Mouse (Mus musculus) forebrain, embryonic 15.5 days (tissue): ENCODE data around the gene Tor4a. TPM values are rescaled to one million over a fixed set of nuclear protein-coding genes. Genes with fewer than 3 reads are reported as not detected.

Experiments
- ATAC-seq: fragments of 200-750 bp; cut with Nextera tagmentation; replicated peaks from 2 replicates; pipeline ENCODE4 v1.8.0; 2017; ENCODE audit warnings: mild to moderate bottlenecking, moderate TSS enrichment, moderate library complexity
- H3K27ac ChIP-seq: fragments of 300-500 bp; sonication (generic); replicated peaks from 2 replicates; pipeline ENCODE4 v1.5.1; 2015; ENCODE audit warnings: mild to moderate bottlenecking, inconsistent platforms
- H3K27me3 ChIP-seq: fragments of 300-500 bp; sonication (generic); 2 replicates; pipeline ENCODE4 v1.6.1; 2015; ENCODE audit warnings: inconsistent platforms
- H3K36me3 ChIP-seq: fragments of 300-500 bp; sonication (generic); 2 replicates; pipeline ENCODE4 v1.6.1; 2015; ENCODE audit warnings: mild to moderate bottlenecking, inconsistent platforms
- H3K4me1 ChIP-seq: fragments of 300-500 bp; sonication (generic); 2 replicates; pipeline ENCODE4 v1.6.1; 2015; ENCODE audit warnings: inconsistent platforms
- H3K4me2 ChIP-seq: fragments of 300-500 bp; sonication (generic); replicated peaks from 2 replicates; pipeline ENCODE4 v1.6.1; 2015; ENCODE audit warnings: mild to moderate bottlenecking, inconsistent platforms
- H3K4me3 ChIP-seq: fragments of 300-500 bp; sonication (generic); 2 replicates; pipeline ENCODE4 v1.5.1; 2015; ENCODE audit warnings: mild to moderate bottlenecking, inconsistent platforms
- H3K9ac ChIP-seq: fragments of 300-500 bp; sonication (generic); replicated peaks from 2 replicates; pipeline ENCODE4 v1.6.1; 2015; ENCODE audit warnings: mild to moderate bottlenecking, inconsistent platforms
- H3K9me3 ChIP-seq: fragments of 300-500 bp; sonication (generic); 2 replicates; pipeline ENCODE4 v1.6.1; 2016; ENCODE audit warnings: inconsistent platforms
- WGBS: fragments of 180-500 bp; shearing (Covaris S2); methylation state at CpG from one replicate; pipeline ENCODE4 v1.1.7; 2015; ENCODE audit warnings: mixed read lengths; 5-methylcytosine and 5-hydroxymethylcytosine counted together
- polyA plus RNA-seq: library from polyadenylated mRNA; unstranded; fragments of >200 nt; fragmentation: Nextera tagmentation; extraction: Ambion mirVana; gene quantifications from 2 replicates; pipeline ENCODE4 v1.2.1, GENCODE M21; 2015

The Tor4a gene
- polyA plus RNA-seq, 1 experiment from 2014 or later: 1.3 TPM

- 78% methylated on average over 5 of the region's 5 CpGs for WGBS
- H3K4me1 ChIP-seq: no peaks in the 10 kb centered on the region
- H3K4me3 ChIP-seq: no peak overlapping the region
- H3K27me3 ChIP-seq: peaks cover 5% of the 10 kb centered on the region; the same call in 1 of the 2 replicates
- no peaks in the 10 kb centered on the region for H3K36me3 ChIP-seq
- H3K9ac ChIP-seq: no peak overlapping the region
- no peaks in the 10 kb centered on the region for H3K9me3 ChIP-seq
- H3K4me2 ChIP-seq: no peak overlapping the region
- no peak overlapping the region for H3K27ac ChIP-seq
- ATAC-seq: no peak
Observed at GRCm38 (mm10) chr2:25234551-25235220, 38.0 kb upstream of the Tor4a start.

GRCm38 (mm10) chr2:25234050-25234449, 37.4 kb upstream of the Tor4a start, which contains the start of gene Slc34a3:
Gene Slc34a3, minus strand, starts transcription at chr2:25234364.
- no peak within 1 kb of the TSS for H3K27ac ChIP-seq
- H3K36me3 ChIP-seq: no peaks in the 10 kb centered on the region
- ATAC-seq: no peak
- 92% methylated on average over 3 of the region's 3 CpGs for WGBS
- no peaks in the 10 kb centered on the region for H3K4me1 ChIP-seq
- H3K27me3 ChIP-seq: peaks cover 5% of the 10 kb centered on the region; the same call in 1 of the 2 replicates
- H3K4me3 ChIP-seq: no peak within 1 kb of the TSS
- H3K4me2 ChIP-seq: no peak within 1 kb of the TSS
- no peak within 1 kb of the TSS for H3K9ac ChIP-seq
- H3K9me3 ChIP-seq: no peaks in the 10 kb centered on the region

- no peaks in the 10 kb centered on the region for H3K36me3 ChIP-seq
- 75% methylated on average over 4 of the region's 4 CpGs for WGBS
- no peaks in the 10 kb centered on the region for H3K9me3 ChIP-seq
- H3K4me1 ChIP-seq: peaks cover 6% of the 10 kb centered on the region; the same call in 1 of the 2 replicates
- H3K4me2 ChIP-seq: no peak overlapping the region
- H3K27me3 ChIP-seq: peaks cover 5% of the 10 kb centered on the region; the same call in 1 of the 2 replicates
- H3K27ac ChIP-seq: no peak overlapping the region
- no peak for ATAC-seq
- H3K9ac ChIP-seq: no peak overlapping the region
- no peak overlapping the region for H3K4me3 ChIP-seq
Observed at GRCm38 (mm10) chr2:25233421-25233820, 36.7 kb upstream of the Tor4a start.

GRCm38 (mm10) chr2:25231038-25231437, 34.4 kb upstream of the Tor4a start:
- Histone ChIP-seq H3K4me3 (no peak overlapping the region), H3K4me2 (no peak overlapping the region), H3K4me1 (peaks cover 8% of the 10 kb centered on the region; the same call in 1 of the 2 replicates), H3K9ac (no peak overlapping the region), H3K36me3 (no peaks in the 10 kb centered on the region), H3K27me3 (no peaks in the 10 kb centered on the region), H3K27ac (no peak overlapping the region), H3K9me3 (no peaks in the 10 kb centered on the region)
- ATAC-seq: no peak
- WGBS: 53% methylated on average over 12 of the region's 12 CpGs

GRCm38 (mm10) chr2:25230581-25230980, 33.9 kb upstream of the Tor4a start:
- no peak overlapping the region for H3K27ac ChIP-seq
- WGBS: 90% methylated on average over 7 of the region's 7 CpGs
- no peak overlapping the region for H3K9ac ChIP-seq
- no peaks in the 10 kb centered on the region for H3K36me3 ChIP-seq
- H3K4me1 ChIP-seq: peaks cover 13% of the 10 kb centered on the region
- no peak overlapping the region for H3K4me3 ChIP-seq
- no peaks in the 10 kb centered on the region for H3K9me3 ChIP-seq
- no peak overlapping the region for H3K4me2 ChIP-seq
- no peaks in the 10 kb centered on the region for H3K27me3 ChIP-seq
- ATAC-seq: no peak

GRCm38 (mm10) chr2:25229582-25229981, 32.9 kb upstream of the Tor4a start:
- Histone ChIP-seq H3K27ac (no peak overlapping the region), H3K27me3 (no peaks in the 10 kb centered on the region), H3K36me3 (no peaks in the 10 kb centered on the region), H3K4me3 (no peak overlapping the region), H3K4me2 (no peak overlapping the region), H3K9me3 (no peaks in the 10 kb centered on the region), H3K9ac (no peak overlapping the region), H3K4me1 (peaks cover 17% of the 10 kb centered on the region)
- 82% methylated on average over 5 of the region's 5 CpGs for WGBS
- no peak for ATAC-seq

GRCm38 (mm10) chr2:25228995-25229530, 32.4 kb upstream of the Tor4a start:
- H3K4me3 ChIP-seq: no peak overlapping the region
- no peak overlapping the region for H3K9ac ChIP-seq
- peak overlapping the region; percentile 36; the same call in 1 of the 2 replicates for H3K4me2 ChIP-seq
- no peaks in the 10 kb centered on the region for H3K27me3 ChIP-seq
- no peaks in the 10 kb centered on the region for H3K36me3 ChIP-seq
- H3K9me3 ChIP-seq: no peaks in the 10 kb centered on the region
- WGBS: 71% methylated on average over 6 of the region's 6 CpGs
- peaks cover 17% of the 10 kb centered on the region for H3K4me1 ChIP-seq
- ATAC-seq: no peak
- H3K27ac ChIP-seq: 0 out of 2 replicates have a peak overlapping the region, but pooled peaks have one; percentile 72

GRCm38 (mm10) chr2:25228431-25228889, 31.8 kb upstream of the Tor4a start:
- Histone ChIP-seq H3K4me3 (peak overlapping the region; percentile 16), H3K27me3 (no peaks in the 10 kb centered on the region), H3K4me1 (peaks cover 21% of the 10 kb centered on the region), H3K9ac (peak overlapping the region; percentile 26; the same call in 1 of the 2 replicates), H3K4me2 (peak overlapping the region; percentile 36), H3K36me3 (no peaks in the 10 kb centered on the region), H3K27ac (peak overlapping the region; percentile 72), H3K9me3 (no peaks in the 10 kb centered on the region)
- ATAC-seq: no peak
- WGBS: under 1% methylated on average over 7 of the region's 7 CpGs

GRCm38 (mm10) chr2:25227406-25227805, 30.7 kb upstream of the Tor4a start:
- Histone ChIP-seq H3K27ac (no peak overlapping the region), H3K4me1 (peaks cover 25% of the 10 kb centered on the region), H3K27me3 (no peaks in the 10 kb centered on the region), H3K9me3 (no peaks in the 10 kb centered on the region), H3K36me3 (no peaks in the 10 kb centered on the region), H3K4me3 (no peak overlapping the region), H3K9ac (no peak overlapping the region), H3K4me2 (no peak overlapping the region)
- no peak for ATAC-seq
- 92% methylated on average over 4 of the region's 4 CpGs for whole genome bisulfite sequencing

- no peak overlapping the region for H3K4me2 ChIP-seq
- WGBS: 87% methylated on average over 5 of the region's 5 CpGs
- H3K27ac ChIP-seq: no peak overlapping the region
- no peak overlapping the region for H3K9ac ChIP-seq
- ATAC-seq: no peak
- no peaks in the 10 kb centered on the region for H3K9me3 ChIP-seq
- H3K4me3 ChIP-seq: no peak overlapping the region
- H3K36me3 ChIP-seq: peaks cover 1% of the 10 kb centered on the region; the same call in 1 of the 2 replicates
- H3K27me3 ChIP-seq: no peaks in the 10 kb centered on the region
- H3K4me1 ChIP-seq: peaks cover 25% of the 10 kb centered on the region
Observed at GRCm38 (mm10) chr2:25226864-25227263, 30.2 kb upstream of the Tor4a start.

GRCm38 (mm10) chr2:25225811-25226379, 29.2 kb upstream of the Tor4a start:
- WGBS: 77% methylated on average over 8 of the region's 8 CpGs

More at GRCm38 (mm10) chr2:25225811-25226379, 29.2 kb upstream of the Tor4a start:
- no peak for ATAC-seq
- Histone ChIP-seq H3K27ac (peak overlapping the region; percentile 99), H3K27me3 (no peaks in the 10 kb centered on the region), H3K9me3 (no peaks in the 10 kb centered on the region), H3K4me2 (peak overlapping the region; percentile 45), H3K4me3 (peak overlapping the region; percentile 69; the same call in 1 of the 2 replicates), H3K4me1 (peaks cover 25% of the 10 kb centered on the region), H3K36me3 (peaks cover 4% of the 10 kb centered on the region; the same call in 1 of the 2 replicates), H3K9ac (0 out of 2 replicates have a peak overlapping the region, but pooled peaks have one; percentile 69)
